Mouse (Mus musculus) fat pad, adult 2 months (tissue): ENCODE results near the gene Esp22.
"Not testable (repeated sequence)": the region's sequence is repeated elsewhere in the genome, so short reads cannot be mapped to it uniquely, and the experiment has no call there.

ENCODE experiments used
- DNase-seq: peaks from one replicate; pipeline ENCODE4 v3.0.0-alpha.2; 2011; ENCODE audit warnings: low read depth, low spot score; ENCODE audit errors: extremely low read depth

Gene Esp22

GRCm38 (mm10) chr17:39095034-39095433 lies at the start of gene Esp22:
Esp22 (plus strand) TSS chr17:39095334.
- no peak for DNase-seq

GRCm38 (mm10) chr17:39063641-39064040 lies 31.5 kb upstream of the Esp22 start:
- DNase-seq: no peak

GRCm38 (mm10) chr17:39076937-39077336 lies 18.2 kb upstream of the Esp22 start, which contains the start of gene Esp23:
Esp23 (minus strand) TSS chr17:39077037.
- no peak for DNase-seq

- not testable (repeated sequence) for DNase-seq
These were observed 12.0 kb downstream of the Esp22 start for GRCm38 (mm10) chr17:39107126-39107525.

GRCm38 (mm10) chr17:39129156-39129555 lies 34.0 kb downstream of the Esp22 start:
- not testable (repeated sequence) for DNase-seq
